Mouse (Mus musculus) thymus, adult 2 months (tissue): Measurements from ENCODE around the gene Zfp867. TPM values are rescaled to one million over a fixed set of nuclear protein-coding genes. Genes with fewer than 3 reads are reported as not detected.

Source experiments
- DNase-seq: peaks from one replicate; pipeline ENCODE4 v3.0.0; 2021
- H3K27ac ChIP-seq: fragments of 200-500 bp; 2 replicates; pipeline ENCODE4 v1.5.1; 2012; ENCODE audit warnings: low read length, control low read depth; ENCODE audit not compliant: control insufficient read depth, insufficient read depth
- H3K27me3 ChIP-seq: fragments of 200-500 bp; 2 replicates; pipeline ENCODE4 v1.6.1; 2012; ENCODE audit warnings: mild to moderate bottlenecking, low read length, moderate library complexity, mixed read lengths; ENCODE audit not compliant: control insufficient read depth, insufficient read depth
- H3K36me3 ChIP-seq: fragments of 200-500 bp; 2 replicates; pipeline ENCODE4 v1.6.1; 2012; ENCODE audit warnings: mild to moderate bottlenecking, low read length, moderate library complexity; ENCODE audit not compliant: control insufficient read depth, insufficient read depth
- H3K4me1 ChIP-seq: fragments of 200-500 bp; replicated peaks from 2 replicates; pipeline ENCODE4 v1.6.1; 2012; ENCODE audit warnings: low read length; ENCODE audit not compliant: control insufficient read depth, insufficient read depth
- H3K4me3 ChIP-seq: fragments of 200-500 bp; 2 replicates; pipeline ENCODE4 v1.5.1; 2012; ENCODE audit warnings: mild to moderate bottlenecking, low read length, control low read depth, moderate library complexity; ENCODE audit not compliant: control insufficient read depth, insufficient read depth
- CTCF ChIP-seq: fragments of 200-500 bp; IDR thresholded peaks from 2 replicates; pipeline ENCODE4 v1.5.1; 2012; ENCODE audit warnings: mild to moderate bottlenecking, control low read depth, low read length, moderate library complexity, borderline replicate concordance; ENCODE audit not compliant: control insufficient read depth, poor library complexity, insufficient read depth; ENCODE audit errors: extremely low read depth
- POLR2A ChIP-seq: fragments of 200-500 bp; IDR thresholded peaks from 2 replicates; pipeline ENCODE4 v1.6.1; 2012; ENCODE audit warnings: mild to moderate bottlenecking, low read length, control low read depth, moderate library complexity; ENCODE audit not compliant: control insufficient read depth, poor library complexity, insufficient read depth; ENCODE audit errors: extremely low read depth
- WGBS: fragments of 180-500 bp; shearing (Covaris S2); methylation state at CpG from one replicate; pipeline ENCODE4 v1.1.7; 2018; 5-methylcytosine and 5-hydroxymethylcytosine counted together
- polyA plus RNA-seq: library from polyadenylated mRNA; depleted of rRNA; stranded (reverse); fragments of >200 nt; gene quantifications from 2 replicates; pipeline ENCODE4 v1.2.3, GENCODE M21; 2012

The Zfp867 gene
- polyA plus RNA-seq, 1 experiment = 0.50 TPM

DNA sequence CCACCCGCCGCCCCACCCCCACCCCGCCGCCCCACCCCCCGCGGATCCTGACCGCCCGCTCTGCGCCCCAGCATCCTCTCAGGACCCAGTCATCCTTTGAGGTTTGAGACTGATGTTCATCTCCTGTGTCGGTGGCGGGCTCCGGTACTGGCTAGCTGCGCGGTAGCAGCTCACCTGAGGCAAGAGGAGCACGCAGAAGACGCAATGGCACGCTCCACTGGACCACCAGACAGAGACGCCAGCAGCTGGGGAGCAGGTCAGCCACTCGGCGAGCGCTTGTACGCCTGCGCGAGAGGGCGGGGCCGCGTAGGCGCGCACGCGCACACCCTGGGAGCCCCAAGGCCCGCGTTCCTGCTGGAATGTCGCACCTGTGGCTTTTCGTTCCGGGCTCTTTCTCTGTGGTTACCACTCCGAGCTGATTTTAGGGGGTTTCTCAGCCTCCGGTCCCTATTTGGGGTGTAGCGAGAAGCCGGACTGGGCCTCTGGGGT is 22.5 kb downstream of the Zfp867 start, which contains the start of gene Jmjd4:
Gene Jmjd4 (plus strand): TSS at position 305 of the 489 bp plus-strand sequence.
- no peak for TF ChIP-seq CTCF
- TF ChIP-seq POLR2A = peak; percentile 71

GRCm38 (mm10) chr11:59443102-59443501 is 29.2 kb downstream of the Zfp867 start:
- Histone ChIP-seq H3K4me3 (no peak overlapping the region), H3K27me3 (no peaks in the 10 kb centered on the region), H3K36me3 (no peaks in the 10 kb centered on the region), H3K27ac (no peak overlapping the region), H3K4me1 (no peaks in the 10 kb centered on the region)
- DNase-seq = no peak
- TF ChIP-seq POLR2A (no peak), CTCF (no peak)

More for the DNA sequence above, 22.5 kb downstream of the Zfp867 start, which contains the start of gene Jmjd4:
- Histone ChIP-seq H3K27ac (peak within 1 kb of the TSS; percentile 57; the same call in 1 of the 2 replicates), H3K36me3 (peaks cover 14% of the 10 kb centered on the region; the same call in 1 of the 2 replicates), H3K4me1 (peaks cover 11% of the 10 kb centered on the region), H3K4me3 (peak within 1 kb of the TSS; percentile 87), H3K27me3 (no peaks in the 10 kb centered on the region)
- peak; percentile 92 for DNase-seq
- WGBS = under 1% methylated on average over 37 of the region's 40 CpGs

DNA sequence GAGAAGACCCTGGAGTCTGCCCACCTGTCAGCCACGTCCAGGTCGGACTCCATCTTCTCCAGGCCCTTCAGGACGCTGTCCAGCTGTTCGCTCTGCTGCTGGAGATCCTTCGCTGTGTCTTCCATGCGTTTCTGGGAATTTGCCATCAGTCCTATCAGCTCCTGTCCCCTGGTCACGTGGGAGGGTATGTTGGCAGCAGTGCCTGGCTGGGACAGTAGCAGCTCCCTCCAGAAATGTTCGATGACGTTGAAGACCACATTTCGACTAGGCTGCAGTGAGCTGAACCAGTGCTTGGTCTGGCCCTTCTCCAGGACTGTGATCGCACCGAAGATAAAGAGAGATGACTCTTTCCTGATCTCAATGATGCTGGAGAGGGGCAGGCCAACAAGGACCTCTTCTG is 34.3 kb downstream of the Zfp867 start:
- Histone ChIP-seq H3K27me3 (no peaks in the 10 kb centered on the region), H3K36me3 (no peaks in the 10 kb centered on the region; the same call in 1 of the 2 replicates), H3K4me1 (no peaks in the 10 kb centered on the region), H3K4me3 (no peak overlapping the region), H3K27ac (no peak overlapping the region)
- DNase-seq = no peak
- WGBS = 92% methylated on average over 12 of the region's 12 CpGs
- TF ChIP-seq CTCF (no peak), POLR2A (no peak)

- Histone ChIP-seq H3K4me1 (no peaks in the 10 kb centered on the region), H3K36me3 (no peaks in the 10 kb centered on the region), H3K27me3 (no peaks in the 10 kb centered on the region), H3K4me3 (no peak overlapping the region), H3K27ac (no peak overlapping the region)
- DNase-seq = no peak
- TF ChIP-seq CTCF (no peak), POLR2A (no peak)
- WGBS = 84% methylated on average over 3 of the region's 3 CpGs
Measured at GRCm38 (mm10) chr11:59432261-59432660, 40.0 kb downstream of the Zfp867 start.

DNA sequence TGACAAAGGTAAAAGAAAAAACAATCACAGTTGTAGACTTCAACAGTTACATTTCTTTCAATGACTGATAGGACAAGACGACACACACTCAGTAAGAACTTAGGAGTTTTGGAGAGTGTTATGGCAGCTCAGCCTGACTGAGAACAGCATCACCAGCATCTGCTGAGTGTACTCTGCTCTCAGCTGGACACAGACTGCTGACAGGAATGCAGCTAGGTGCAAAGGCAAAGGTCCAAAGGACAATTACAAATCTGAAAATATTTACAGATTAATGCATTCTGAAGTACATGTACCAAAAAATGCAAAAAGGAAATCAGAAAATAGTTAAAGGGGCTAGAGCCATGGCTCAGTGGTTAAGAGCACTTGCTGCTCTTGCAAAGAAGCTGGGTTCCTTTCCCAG is 42.3 kb downstream of the Zfp867 start:
- no peak overlapping the region for H3K27ac ChIP-seq
- H3K36me3 ChIP-seq = no peaks in the 10 kb centered on the region
- peaks cover 10% of the 10 kb centered on the region for H3K4me1 ChIP-seq
- 98% methylated on average over 1 of the region's 1 CpGs for WGBS
- TF ChIP-seq POLR2A (no peak), CTCF (no peak)
- H3K27me3 ChIP-seq = no peaks in the 10 kb centered on the region
- H3K4me3 ChIP-seq = no peak overlapping the region
- no peak for DNase-seq

DNA sequence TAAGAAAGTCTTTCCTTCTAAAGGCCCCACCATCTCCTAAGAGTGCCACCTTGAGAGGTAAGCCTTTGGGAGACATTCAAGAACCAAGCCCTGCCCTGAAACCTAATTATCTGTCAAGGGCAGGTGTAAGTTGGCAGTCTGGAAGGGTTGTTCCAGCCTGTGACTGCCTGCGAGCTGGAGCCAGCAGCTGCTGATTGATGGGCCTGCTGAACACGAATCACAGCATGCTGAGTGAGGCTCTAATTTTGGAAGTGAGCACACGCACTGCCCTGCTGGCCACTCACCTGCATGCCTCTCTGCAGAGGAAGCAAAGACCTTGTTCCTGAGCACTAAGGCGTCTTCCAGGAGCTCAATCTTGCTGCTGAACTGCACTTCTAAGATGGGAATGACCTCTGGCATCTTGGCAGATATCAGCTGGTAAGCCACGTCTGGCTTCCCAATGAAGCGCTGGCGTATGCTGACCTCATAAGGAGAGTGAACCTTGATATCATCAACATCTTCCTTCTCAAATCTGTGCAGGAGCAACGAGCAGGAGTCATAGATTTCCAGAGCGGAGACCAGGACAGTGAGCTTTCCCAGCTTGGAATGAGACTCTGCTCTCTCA is 44.1 kb downstream of the Zfp867 start:
- Histone ChIP-seq H3K36me3 (no peaks in the 10 kb centered on the region), H3K27ac (no peak overlapping the region), H3K27me3 (no peaks in the 10 kb centered on the region), H3K4me1 (peaks cover 12% of the 10 kb centered on the region), H3K4me3 (no peak overlapping the region)
- DNase-seq = no peak
- TF ChIP-seq POLR2A (no peak), CTCF (no peak)
- WGBS = 91% methylated on average over 9 of the region's 9 CpGs
